Mouse (Mus musculus) kidney, postnatal 0 days (tissue): ENCODE results near the gene Slc6a13. TPM values are rescaled to one million over a fixed set of nuclear protein-coding genes. Genes with fewer than 3 reads are reported as not detected.
"Not testable (repeated sequence)": the region's sequence is repeated elsewhere in the genome, so short reads cannot be mapped to it uniquely, and the experiment has no call there.

Experiments
- ATAC-seq: fragments of 200-750 bp; cut with Nextera tagmentation; replicated peaks from 2 replicates; pipeline ENCODE4 v1.8.0; 2017; ENCODE audit warnings: low read depth, moderate number of reproducible peaks, moderate TSS enrichment, moderate library complexity; ENCODE audit not compliant: low FRiP score
- DNase-seq: peaks from one replicate; pipeline ENCODE4 v3.0.0-alpha.2; 2016; ENCODE audit warnings: low spot score
- H3K27ac ChIP-seq: fragments of 300-500 bp; sonication (generic); 2 replicates; pipeline ENCODE4 v1.5.1; 2014; ENCODE audit warnings: mild to moderate bottlenecking
- H3K27me3 ChIP-seq: fragments of 300-500 bp; sonication (generic); 2 replicates; pipeline ENCODE4 v1.6.1; 2014; ENCODE audit warnings: low read length, mixed read lengths; ENCODE audit not compliant: insufficient read depth
- H3K36me3 ChIP-seq: fragments of 300-500 bp; sonication (generic); 2 replicates; pipeline ENCODE4 v1.6.1; 2014; ENCODE audit warnings: low read length, mixed read lengths; ENCODE audit not compliant: insufficient read depth
- H3K4me1 ChIP-seq: fragments of 300-500 bp; sonication (generic); replicated peaks from 2 replicates; pipeline ENCODE4 v1.6.1; 2014; ENCODE audit warnings: antibody characterized with exemption, low read length, mixed read lengths; ENCODE audit not compliant: insufficient read depth
- H3K4me2 ChIP-seq: fragments of 300-500 bp; sonication (generic); 2 replicates; pipeline ENCODE4 v1.6.1; 2014; ENCODE audit warnings: mild to moderate bottlenecking, low read length, moderate library complexity, mixed read lengths
- H3K4me3 ChIP-seq: fragments of 300-500 bp; sonication (generic); replicated peaks from 2 replicates; pipeline ENCODE4 v1.5.1; 2014; ENCODE audit warnings: low read depth, low read length
- H3K9ac ChIP-seq: fragments of 300-500 bp; sonication (generic); 2 replicates; pipeline ENCODE4 v1.6.1; 2014; ENCODE audit warnings: low read depth, low read length
- H3K9me3 ChIP-seq: fragments of 300-500 bp; sonication (generic); replicated peaks from 2 replicates; pipeline ENCODE4 v1.6.1; 2016; ENCODE audit warnings: low read length, inconsistent platforms, mixed read lengths
- CTCF ChIP-seq: IDR thresholded peaks from 2 replicates; pipeline ENCODE4 v1.5.1; 2016; ENCODE audit warnings: antibody characterized with exemption, low read depth, mild to moderate bottlenecking, moderate library complexity
- WGBS: fragments of 180-500 bp; shearing (Covaris S2); extraction: QIAGEN DNeasy Blood & Tissue Kit; methylation state at CpG from one replicate; pipeline ENCODE4 v1.1.7; 2014; 5-methylcytosine and 5-hydroxymethylcytosine counted together
- polyA plus RNA-seq: library from polyadenylated mRNA; unstranded; fragments of >200 nt; fragmentation: Nextera tagmentation; extraction: Ambion mirVana; gene quantifications from 2 replicates; pipeline ENCODE4 v1.2.1, GENCODE M21; 2015

Slc6a13 gene
- polyA plus RNA-seq, 1 experiment from 2014 or later, result 43.8 TPM

- no peak overlapping the region for H3K4me3 ChIP-seq
- no peaks in the 10 kb centered on the region for H3K4me1 ChIP-seq
- 83% methylated on average over 6 of the region's 6 CpGs for WGBS
- no peaks in the 10 kb centered on the region for H3K9me3 ChIP-seq
- H3K36me3 ChIP-seq, result no peaks in the 10 kb centered on the region
- no peak for ATAC-seq
- no peak overlapping the region for H3K9ac ChIP-seq
- no peak for DNase-seq
- no peak overlapping the region for H3K4me2 ChIP-seq
- H3K27me3 ChIP-seq, result no peaks in the 10 kb centered on the region
- TF ChIP-seq CTCF, result no peak
- H3K27ac ChIP-seq, result no peak overlapping the region
Measured at GRCm38 (mm10) chr6:121357232-121357631, 57.2 kb downstream of the Slc6a13 start.

GRCm38 (mm10) chr6:121363061-121363460, 63.0 kb downstream of the Slc6a13 start:
- DNase-seq (no peak), ATAC-seq (no peak)
- H3K27me3 ChIP-seq, result no peaks in the 10 kb centered on the region
- H3K9ac ChIP-seq, result no peak overlapping the region
- H3K27ac ChIP-seq, result no peak overlapping the region
- 56% methylated on average over 6 of the region's 6 CpGs for WGBS
- no peaks in the 10 kb centered on the region for H3K4me1 ChIP-seq
- H3K9me3 ChIP-seq, result no peaks in the 10 kb centered on the region
- no peak overlapping the region for H3K4me2 ChIP-seq
- TF ChIP-seq CTCF, result no peak
- no peaks in the 10 kb centered on the region for H3K36me3 ChIP-seq
- H3K4me3 ChIP-seq, result no peak overlapping the region

GRCm38 (mm10) chr6:121363956-121364355, 63.9 kb downstream of the Slc6a13 start:
- H3K4me1 ChIP-seq, result no peaks in the 10 kb centered on the region
- WGBS, result 55% methylated on average over 4 of the region's 4 CpGs
- no peak overlapping the region for H3K27ac ChIP-seq
- ATAC-seq (no peak), DNase-seq (peak; percentile 24)
- TF ChIP-seq CTCF, result no peak
- no peaks in the 10 kb centered on the region for H3K27me3 ChIP-seq
- H3K4me3 ChIP-seq, result no peak overlapping the region
- no peak overlapping the region for H3K4me2 ChIP-seq
- no peak overlapping the region for H3K9ac ChIP-seq
- H3K9me3 ChIP-seq, result no peaks in the 10 kb centered on the region
- H3K36me3 ChIP-seq, result no peaks in the 10 kb centered on the region

GRCm38 (mm10) chr6:121366537-121366936, 66.5 kb downstream of the Slc6a13 start:
- H3K9ac ChIP-seq, H3K4me3 ChIP-seq, ATAC-seq, H3K36me3 ChIP-seq, H3K9me3 ChIP-seq, H3K4me2 ChIP-seq, H3K4me1 ChIP-seq, H3K27me3 ChIP-seq, H3K27ac ChIP-seq: not testable (repeated sequence)
- peak; percentile 64 for DNase-seq
- 33% methylated on average over 2 of the region's 2 CpGs for WGBS
- TF ChIP-seq CTCF, result peak; percentile 77

- no peak for TF ChIP-seq CTCF
- Histone ChIP-seq H3K27ac (no peak overlapping the region), H3K27me3 (no peaks in the 10 kb centered on the region), H3K36me3 (no peaks in the 10 kb centered on the region), H3K4me1 (no peaks in the 10 kb centered on the region), H3K9ac (no peak overlapping the region), H3K9me3 (no peaks in the 10 kb centered on the region), H3K4me2 (no peak overlapping the region), H3K4me3 (no peak overlapping the region)
- ATAC-seq, result no peak
- 37% methylated on average over 3 of the region's 3 CpGs for WGBS
- DNase-seq, result peak; percentile 30
Measured at GRCm38 (mm10) chr6:121367099-121367498, 67.1 kb downstream of the Slc6a13 start.

- H3K4me1 ChIP-seq, result no peaks in the 10 kb centered on the region
- DNase-seq, result no peak
- H3K36me3 ChIP-seq, result no peaks in the 10 kb centered on the region
- TF ChIP-seq CTCF, result no peak
- no peak overlapping the region for H3K27ac ChIP-seq
- no peaks in the 10 kb centered on the region for H3K27me3 ChIP-seq
- WGBS, result 44% methylated on average over 10 of the region's 10 CpGs
- H3K9me3 ChIP-seq, result no peaks in the 10 kb centered on the region
- ATAC-seq, result peak; percentile 65; the same call in 1 of the 2 replicates
- no peak overlapping the region for H3K4me2 ChIP-seq
- no peak overlapping the region for H3K9ac ChIP-seq
- H3K4me3 ChIP-seq, result no peak overlapping the region
Measured at GRCm38 (mm10) chr6:121371197-121371980, 71.4 kb downstream of the Slc6a13 start.

- 64% methylated on average over 12 of the region's 12 CpGs for WGBS
- ATAC-seq, result no peak
- no peak overlapping the region for H3K4me3 ChIP-seq
- H3K9ac ChIP-seq, result no peak overlapping the region
- H3K4me1 ChIP-seq, result no peaks in the 10 kb centered on the region
- H3K9me3 ChIP-seq, result no peaks in the 10 kb centered on the region
- no peak overlapping the region for H3K27ac ChIP-seq
- no peaks in the 10 kb centered on the region for H3K36me3 ChIP-seq
- TF ChIP-seq CTCF, result no peak
- no peak overlapping the region for H3K4me2 ChIP-seq
- no peaks in the 10 kb centered on the region for H3K27me3 ChIP-seq
- no peak for DNase-seq
Measured at GRCm38 (mm10) chr6:121376159-121376558, 76.1 kb downstream of the Slc6a13 start.
